Mouse (Mus musculus) hindbrain, embryonic 15.5 days (tissue): ENCODE results near the gene Endou. TPM values are rescaled to one million over a fixed set of nuclear protein-coding genes. Genes with fewer than 3 reads are reported as not detected.

Experiments
- ATAC-seq: fragments of 200-750 bp; cut with Nextera tagmentation; 2 replicates; pipeline ENCODE4 v1.8.0; 2017; ENCODE audit warnings: low read depth, moderate number of reproducible peaks, moderate TSS enrichment; ENCODE audit not compliant: low FRiP score
- H3K27ac ChIP-seq: fragments of 300-500 bp; sonication (generic); replicated peaks from 2 replicates; pipeline ENCODE4 v1.5.1; 2015; ENCODE audit warnings: mild to moderate bottlenecking, inconsistent platforms
- H3K27me3 ChIP-seq: fragments of 300-500 bp; sonication (generic); 2 replicates; pipeline ENCODE4 v1.6.1; 2015; ENCODE audit warnings: control low read depth, inconsistent platforms
- H3K36me3 ChIP-seq: fragments of 300-500 bp; sonication (generic); 2 replicates; pipeline ENCODE4 v1.6.1; 2015; ENCODE audit warnings: control low read depth, inconsistent platforms
- H3K4me1 ChIP-seq: fragments of 300-500 bp; sonication (generic); replicated peaks from 2 replicates; pipeline ENCODE4 v1.6.1; 2015; ENCODE audit warnings: control low read depth, inconsistent platforms
- H3K4me2 ChIP-seq: fragments of 300-500 bp; sonication (generic); 2 replicates; pipeline ENCODE4 v1.6.1; 2015; ENCODE audit warnings: moderate library complexity, mild to moderate bottlenecking, inconsistent platforms
- H3K4me3 ChIP-seq: fragments of 300-500 bp; sonication (generic); 2 replicates; pipeline ENCODE4 v1.5.1; 2015; ENCODE audit warnings: mild to moderate bottlenecking, inconsistent platforms
- H3K9ac ChIP-seq: fragments of 300-500 bp; sonication (generic); 2 replicates; pipeline ENCODE4 v1.6.1; 2015; ENCODE audit warnings: inconsistent platforms
- H3K9me3 ChIP-seq: fragments of 300-500 bp; sonication (generic); 2 replicates; pipeline ENCODE4 v1.6.1; 2016; ENCODE audit warnings: control low read depth, inconsistent platforms
- WGBS: fragments of 180-500 bp; shearing (Covaris S2); methylation state at CpG from one replicate; pipeline ENCODE4 v1.1.7; 2015; 5-methylcytosine and 5-hydroxymethylcytosine counted together
- polyA plus RNA-seq: library from polyadenylated mRNA; unstranded; fragments of >200 nt; fragmentation: Nextera tagmentation; extraction: Ambion mirVana; gene quantifications from 2 replicates; pipeline ENCODE4 v1.2.1, GENCODE M21; 2015

Endou gene
- polyA plus RNA-seq, 1 experiment from 2014 or later, result 0.30 TPM

DNA sequence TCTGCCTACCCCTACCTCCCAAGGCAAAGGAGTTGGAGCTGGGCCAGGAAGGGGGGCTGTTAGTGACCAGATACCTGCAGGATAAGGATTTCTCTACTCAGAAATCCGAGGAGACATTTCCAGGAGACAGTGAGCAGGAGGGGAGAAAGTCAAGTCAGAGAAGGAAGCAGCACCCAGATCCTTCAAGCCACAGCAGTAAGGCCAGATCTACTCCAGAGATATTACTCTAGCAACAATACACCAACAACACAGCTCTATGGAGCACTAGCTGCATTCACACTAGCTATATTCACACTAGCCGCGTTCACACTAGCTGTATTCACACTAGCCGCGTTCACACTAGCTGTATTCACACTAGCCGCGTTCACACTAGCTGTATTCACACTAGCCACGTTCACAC is 16.1 kb downstream of the Endou start:
- Histone ChIP-seq H3K9ac (no peak overlapping the region), H3K27me3 (no peaks in the 10 kb centered on the region), H3K27ac (no peak overlapping the region), H3K9me3 (no peaks in the 10 kb centered on the region), H3K36me3 (no peaks in the 10 kb centered on the region), H3K4me3 (no peak overlapping the region), H3K4me1 (no peaks in the 10 kb centered on the region), H3K4me2 (no peak overlapping the region)
- 92% methylated on average over 8 of the region's 8 CpGs for WGBS
- ATAC-seq, result no peak

DNA sequence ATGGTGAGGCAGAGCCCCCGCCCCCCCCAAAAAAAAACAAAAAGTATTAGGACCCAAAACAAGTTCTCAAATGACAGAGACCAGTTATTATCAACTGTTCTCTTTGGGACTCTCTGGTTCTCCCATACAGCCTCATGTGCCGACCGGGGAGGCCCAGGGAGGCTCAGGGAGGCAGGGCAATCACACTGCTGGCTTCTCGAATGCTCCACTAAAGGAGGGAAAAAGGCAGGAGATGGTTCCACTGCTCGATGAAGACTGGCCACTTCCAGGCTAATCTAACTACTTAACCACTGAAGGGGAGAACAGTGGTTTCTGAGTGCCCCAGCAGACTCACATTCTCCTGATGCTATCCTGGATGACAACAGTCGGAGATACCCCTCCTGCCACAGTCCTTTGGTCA is 18.6 kb downstream of the Endou start:
- Histone ChIP-seq H3K4me2 (no peak overlapping the region), H3K9ac (no peak overlapping the region), H3K27me3 (no peaks in the 10 kb centered on the region), H3K27ac (no peak overlapping the region), H3K9me3 (no peaks in the 10 kb centered on the region), H3K36me3 (no peaks in the 10 kb centered on the region), H3K4me1 (no peaks in the 10 kb centered on the region), H3K4me3 (no peak overlapping the region)
- 70% methylated on average over 6 of the region's 6 CpGs for whole genome bisulfite sequencing
- no peak for ATAC-seq

DNA sequence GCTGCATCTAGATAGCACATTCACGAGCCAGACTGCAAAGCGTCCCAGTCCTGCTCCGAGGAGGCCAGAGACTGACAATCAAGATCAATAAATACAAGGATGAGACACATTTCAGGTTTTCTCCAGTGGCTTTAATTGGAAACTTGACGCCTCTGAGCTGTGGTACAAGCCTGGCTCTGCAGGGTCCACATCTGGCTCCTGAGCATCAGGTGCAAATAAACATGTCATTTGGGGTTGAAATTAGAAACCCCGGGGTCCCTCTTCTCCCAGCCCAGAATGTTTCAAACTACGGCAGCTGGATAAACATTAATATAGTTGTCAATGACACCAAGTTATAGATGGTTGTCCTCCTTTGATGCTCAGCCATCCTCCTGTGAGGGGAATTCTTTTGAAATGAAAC is 20.2 kb downstream of the Endou start:
- no peak overlapping the region for H3K9ac ChIP-seq
- H3K4me3 ChIP-seq, result no peak overlapping the region
- no peaks in the 10 kb centered on the region for H3K36me3 ChIP-seq
- 65% methylated on average over 6 of the region's 6 CpGs for WGBS
- no peak overlapping the region for H3K27ac ChIP-seq
- peaks cover 6% of the 10 kb centered on the region for H3K4me1 ChIP-seq
- H3K27me3 ChIP-seq, result no peaks in the 10 kb centered on the region
- ATAC-seq, result no peak
- H3K9me3 ChIP-seq, result no peaks in the 10 kb centered on the region
- no peak overlapping the region for H3K4me2 ChIP-seq

DNA sequence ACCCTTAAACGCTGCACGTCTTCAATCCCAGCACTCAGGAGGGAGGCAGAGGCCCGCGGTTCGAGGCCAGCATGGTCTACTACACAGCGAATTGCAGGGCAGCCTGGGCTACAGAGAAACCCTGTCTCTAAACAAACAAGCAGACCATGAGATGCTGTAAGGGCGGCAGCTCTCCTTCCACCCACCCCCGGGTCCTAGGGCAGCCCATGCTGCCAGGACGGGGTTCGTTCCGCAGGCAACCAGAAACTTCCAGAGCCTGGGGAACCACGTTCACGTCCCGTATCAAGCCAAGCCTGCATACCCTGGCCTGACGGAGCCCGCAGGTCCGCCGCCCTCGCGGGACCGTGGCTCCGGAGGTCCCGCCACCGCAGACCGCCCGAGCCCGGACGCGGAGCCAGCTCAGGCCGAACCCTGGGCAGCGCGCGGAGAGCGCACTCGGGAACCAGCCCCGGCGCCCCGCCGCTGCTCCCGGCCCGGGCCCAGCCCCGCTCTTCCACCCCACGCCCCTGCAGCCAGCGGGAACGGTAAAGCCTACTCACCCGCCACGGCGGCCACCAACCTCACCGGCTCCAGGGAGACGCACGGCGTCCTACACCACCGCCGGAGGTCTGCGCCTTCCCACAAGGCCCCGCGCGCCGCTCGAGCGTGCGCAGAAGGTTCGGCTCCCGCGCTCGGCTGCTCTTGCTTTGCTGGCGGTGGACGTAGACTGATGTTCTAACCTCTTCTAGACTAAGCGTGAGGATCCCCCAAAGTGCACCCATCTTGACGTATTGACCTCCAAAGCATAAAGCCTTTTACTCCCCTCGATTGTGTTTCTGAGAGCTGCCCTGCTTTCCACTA is 25.7 kb downstream of the Endou start, which contains the start of gene Rpap3:
Gene Rpap3, minus strand, starts transcription at position 615 of the 840 bp plus-strand sequence.
- peak within 1 kb of the TSS; percentile 88 for H3K9ac ChIP-seq
- no peaks in the 10 kb centered on the region for H3K27me3 ChIP-seq
- peaks cover 20% of the 10 kb centered on the region for H3K4me1 ChIP-seq
- peak within 1 kb of the TSS; percentile 75 for H3K27ac ChIP-seq
- H3K36me3 ChIP-seq, result peaks cover 13% of the 10 kb centered on the region
- no peaks in the 10 kb centered on the region for H3K9me3 ChIP-seq
- peak within 1 kb of the TSS; percentile 77 for H3K4me2 ChIP-seq
- peak; percentile 94 for ATAC-seq
- H3K4me3 ChIP-seq, result peak within 1 kb of the TSS; percentile 84
- WGBS, result under 1% methylated on average over 69 of the region's 71 CpGs

DNA sequence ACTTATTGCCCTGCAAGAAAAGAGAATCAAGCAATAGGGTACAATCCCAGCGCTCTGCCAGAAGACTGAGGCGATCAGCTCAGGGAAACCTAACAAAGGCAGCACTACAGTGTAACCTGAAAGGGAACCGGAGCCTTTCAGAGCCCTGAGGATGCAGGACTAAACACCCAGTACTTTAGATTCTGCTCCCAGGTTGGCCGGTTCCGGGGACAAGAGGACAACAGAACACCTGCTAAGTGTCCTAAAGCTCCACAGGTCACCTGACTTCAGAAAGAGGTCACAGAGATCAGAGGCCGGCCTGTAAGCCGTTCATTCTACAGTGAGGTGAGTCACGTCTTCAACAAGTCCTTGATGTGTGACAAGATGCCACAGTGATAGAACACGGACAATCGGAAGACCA is 34.5 kb downstream of the Endou start:
- no peaks in the 10 kb centered on the region for H3K27me3 ChIP-seq
- peaks cover 82% of the 10 kb centered on the region for H3K36me3 ChIP-seq
- H3K4me1 ChIP-seq, result no peaks in the 10 kb centered on the region
- no peak overlapping the region for H3K27ac ChIP-seq
- no peak for ATAC-seq
- H3K4me3 ChIP-seq, result no peak overlapping the region
- no peak overlapping the region for H3K4me2 ChIP-seq
- H3K9ac ChIP-seq, result no peak overlapping the region
- 88% methylated on average over 10 of the region's 10 CpGs for WGBS
- no peaks in the 10 kb centered on the region for H3K9me3 ChIP-seq

DNA sequence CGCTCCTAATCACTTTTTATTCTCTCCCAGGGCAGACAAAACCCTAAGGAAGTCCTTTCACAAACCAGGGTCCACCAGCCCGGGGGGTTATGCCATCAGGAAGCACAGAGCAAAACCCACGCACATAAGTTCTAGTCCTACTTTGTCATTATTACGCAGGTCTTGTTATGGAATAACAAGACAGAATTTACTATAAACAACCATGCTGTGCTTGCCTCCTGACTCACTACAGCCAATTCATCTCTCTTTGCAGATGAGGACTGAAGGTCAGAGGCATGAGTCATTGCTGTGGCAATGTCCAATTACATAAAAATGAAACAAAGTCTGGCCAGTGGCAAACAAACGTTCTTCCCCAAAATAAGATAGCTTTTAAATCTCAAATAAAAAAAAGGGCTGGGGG is 37.7 kb downstream of the Endou start:
- no peak for ATAC-seq
- Histone ChIP-seq H3K36me3 (peaks cover 73% of the 10 kb centered on the region), H3K4me3 (no peak overlapping the region)

DNA sequence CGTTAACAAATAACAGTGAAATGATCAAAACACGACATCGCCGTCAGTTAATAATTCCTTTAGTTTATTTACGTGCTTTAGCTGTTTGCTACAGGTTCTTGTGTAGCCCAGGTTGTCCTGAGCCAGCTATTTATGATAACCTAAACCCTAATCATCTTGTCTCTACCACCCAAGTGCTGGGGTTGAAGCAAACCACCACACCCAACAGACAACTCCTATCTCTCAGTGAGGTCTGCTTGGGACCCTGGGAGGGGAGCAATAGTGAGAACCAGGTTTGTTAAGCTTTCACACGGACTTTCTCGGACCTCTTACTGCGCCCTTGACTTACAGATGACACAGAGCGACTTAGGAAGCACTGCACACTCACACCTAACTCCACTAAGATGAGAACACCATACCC is 47.0 kb downstream of the Endou start:
- H3K9me3 ChIP-seq, result no peaks in the 10 kb centered on the region
- ATAC-seq, result no peak
- H3K4me2 ChIP-seq, result no peak overlapping the region
- 96% methylated on average over 9 of the region's 9 CpGs for WGBS
- H3K27ac ChIP-seq, result no peak overlapping the region
- no peak overlapping the region for H3K4me3 ChIP-seq
- H3K4me1 ChIP-seq, result 0 out of 2 replicates have a peak, but pooled peaks cover 4% of the 10 kb centered on the region
- no peaks in the 10 kb centered on the region for H3K27me3 ChIP-seq
- peaks cover 66% of the 10 kb centered on the region for H3K36me3 ChIP-seq
- H3K9ac ChIP-seq, result no peak overlapping the region

More for the DNA sequence above, 37.7 kb downstream of the Endou start:
- 90% methylated on average over 5 of the region's 5 CpGs for WGBS
- H3K4me1 ChIP-seq, result no peaks in the 10 kb centered on the region
- no peaks in the 10 kb centered on the region for H3K27me3 ChIP-seq
- H3K4me2 ChIP-seq, result no peak overlapping the region
- H3K9me3 ChIP-seq, result no peaks in the 10 kb centered on the region
- H3K9ac ChIP-seq, result no peak overlapping the region
- H3K27ac ChIP-seq, result no peak overlapping the region

DNA sequence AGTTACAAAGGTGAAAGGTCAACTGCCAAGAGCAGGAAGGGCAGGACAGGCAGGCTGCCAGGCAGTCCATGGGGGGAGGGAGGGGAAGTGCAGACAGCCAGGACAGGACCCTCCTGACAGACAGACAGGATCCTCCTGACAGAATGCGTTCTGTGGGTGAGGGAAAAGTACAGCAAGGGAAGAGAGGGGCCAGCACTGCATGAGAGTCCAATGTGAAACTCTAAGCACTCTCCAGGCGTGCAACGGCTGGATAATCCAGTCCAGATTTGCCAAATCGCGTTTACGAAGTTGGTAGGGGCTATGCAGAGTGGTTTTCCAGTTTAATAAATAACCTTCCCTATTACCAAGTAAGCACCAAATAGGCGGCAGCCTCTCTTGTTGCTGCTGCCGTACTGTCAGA is 49.1 kb downstream of the Endou start:
- Histone ChIP-seq H3K9me3 (no peaks in the 10 kb centered on the region), H3K36me3 (peaks cover 68% of the 10 kb centered on the region), H3K27ac (no peak overlapping the region), H3K4me2 (no peak overlapping the region), H3K9ac (no peak overlapping the region), H3K4me3 (no peak overlapping the region), H3K4me1 (0 out of 2 replicates have a peak, but pooled peaks cover 4% of the 10 kb centered on the region), H3K27me3 (no peaks in the 10 kb centered on the region)
- ATAC-seq, result no peak
- 93% methylated on average over 8 of the region's 8 CpGs for WGBS

DNA sequence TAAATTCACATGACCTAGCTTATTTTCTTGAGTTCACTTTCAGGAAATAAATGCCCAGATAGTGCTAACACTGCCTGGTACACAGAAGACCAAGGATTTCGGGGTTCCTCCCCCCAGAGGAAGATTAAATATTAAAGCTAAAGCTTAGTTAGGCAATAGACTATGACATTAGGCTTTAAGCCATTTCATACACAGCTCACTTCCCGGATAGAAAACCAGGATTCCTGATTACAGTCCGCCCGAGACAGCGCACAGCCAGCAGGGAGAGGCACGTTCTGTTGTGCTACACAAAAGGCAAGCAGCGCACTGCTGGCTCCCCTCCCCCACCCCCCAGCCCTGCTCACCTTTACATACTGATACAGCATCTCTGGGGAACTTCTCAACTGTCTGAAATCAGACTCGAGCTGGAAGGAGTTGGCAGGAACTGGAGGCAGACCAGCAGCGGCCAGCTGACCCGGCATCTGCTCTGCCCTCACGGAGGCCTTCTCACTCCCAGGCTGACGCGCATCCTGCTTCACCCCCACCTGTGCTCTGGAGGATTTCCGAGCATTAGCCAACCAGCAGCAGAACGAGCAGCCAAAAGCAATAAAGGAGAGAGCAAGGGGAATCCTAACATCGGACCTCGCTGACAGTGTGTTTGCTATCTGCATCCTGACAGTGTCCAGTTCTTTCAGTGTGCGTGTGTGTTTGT is 51.0 kb downstream of the Endou start:
- WGBS, result 66% methylated on average over 18 of the region's 18 CpGs
- no peak overlapping the region for H3K4me3 ChIP-seq
- no peak overlapping the region; the same call in 1 of the 2 replicates for H3K4me2 ChIP-seq
- peak overlapping the region; percentile 59 for H3K27ac ChIP-seq
- no peaks in the 10 kb centered on the region for H3K9me3 ChIP-seq
- ATAC-seq, result no peak
- H3K9ac ChIP-seq, result no peak overlapping the region
- H3K4me1 ChIP-seq, result 0 out of 2 replicates have a peak, but pooled peaks cover 4% of the 10 kb centered on the region
- H3K36me3 ChIP-seq, result peaks cover 71% of the 10 kb centered on the region
- H3K27me3 ChIP-seq, result no peaks in the 10 kb centered on the region

DNA sequence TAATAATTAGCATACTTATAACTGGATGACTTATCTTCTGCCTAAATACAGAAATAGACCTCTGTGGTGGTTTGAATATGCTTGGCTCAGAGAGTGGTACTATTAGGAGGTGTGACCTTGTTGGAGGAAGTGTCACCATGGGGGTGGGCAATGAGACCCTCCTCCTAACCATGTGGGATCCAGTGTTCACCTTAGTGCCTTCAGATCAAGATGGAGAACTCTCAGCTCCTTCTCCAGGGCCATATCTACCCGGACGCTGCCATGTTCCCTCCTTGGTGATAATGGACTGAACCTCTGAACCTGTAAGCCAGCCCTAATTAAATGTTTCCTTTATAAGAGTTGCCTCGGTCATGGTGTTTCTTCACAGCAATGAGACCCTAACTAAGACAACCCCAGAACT is 53.8 kb downstream of the Endou start:
- Histone ChIP-seq H3K4me3 (no peak overlapping the region), H3K27ac (no peak overlapping the region), H3K9me3 (no peaks in the 10 kb centered on the region), H3K4me1 (peaks cover 12% of the 10 kb centered on the region), H3K27me3 (no peaks in the 10 kb centered on the region), H3K4me2 (no peak overlapping the region), H3K9ac (no peak overlapping the region), H3K36me3 (peaks cover 65% of the 10 kb centered on the region)
- WGBS, result 95% methylated on average over 3 of the region's 3 CpGs
- ATAC-seq, result no peak

DNA sequence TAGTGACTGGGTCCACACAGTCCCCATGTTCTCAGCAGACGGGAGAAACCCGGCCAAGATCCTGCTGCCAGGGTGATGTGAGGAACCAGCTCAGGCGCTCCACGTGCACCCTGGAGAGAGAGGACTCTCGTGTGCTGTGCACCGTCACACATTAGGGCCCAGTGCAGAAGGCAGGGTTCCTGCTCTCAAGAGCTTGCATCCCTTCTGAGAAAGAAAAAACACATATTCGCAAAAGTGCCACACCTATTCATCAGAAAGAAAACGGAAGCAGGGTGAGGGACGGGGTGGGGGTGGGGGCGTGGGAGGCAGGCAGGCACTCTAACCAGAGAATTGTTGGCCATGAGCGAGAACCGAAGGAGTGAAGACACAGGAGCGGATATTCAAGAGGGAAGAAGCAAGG is 55.2 kb downstream of the Endou start:
- no peak overlapping the region for H3K4me2 ChIP-seq
- no peak overlapping the region for H3K4me3 ChIP-seq
- peaks cover 53% of the 10 kb centered on the region for H3K36me3 ChIP-seq
- H3K27me3 ChIP-seq, result no peaks in the 10 kb centered on the region
- ATAC-seq, result no peak
- H3K9ac ChIP-seq, result no peak overlapping the region
- H3K4me1 ChIP-seq, result peaks cover 22% of the 10 kb centered on the region
- no peaks in the 10 kb centered on the region for H3K9me3 ChIP-seq
- H3K27ac ChIP-seq, result no peak overlapping the region
- WGBS, result 92% methylated on average over 13 of the region's 13 CpGs

DNA sequence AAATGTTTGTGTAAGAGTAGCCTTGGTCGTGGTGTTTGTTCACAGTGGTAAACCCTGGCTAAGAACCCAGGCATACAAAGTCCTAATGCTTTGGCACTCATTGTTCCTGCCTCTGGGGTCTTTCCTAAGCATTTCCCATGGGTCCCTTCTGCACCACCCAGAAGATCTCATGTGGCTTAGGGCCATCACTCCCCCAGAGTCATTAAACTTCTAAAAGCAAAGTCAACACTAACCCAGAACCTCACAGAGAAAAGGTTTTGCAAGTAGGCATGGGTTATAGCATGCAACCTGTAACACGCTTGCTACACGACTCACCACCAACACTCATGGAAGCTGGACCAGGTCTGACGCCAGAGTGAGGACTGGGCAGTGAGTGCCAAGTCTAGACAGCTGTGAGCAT is 56.7 kb downstream of the Endou start:
- no peak overlapping the region for H3K9ac ChIP-seq
- WGBS, result 95% methylated on average over 4 of the region's 4 CpGs
- no peaks in the 10 kb centered on the region for H3K27me3 ChIP-seq
- peaks cover 18% of the 10 kb centered on the region for H3K4me1 ChIP-seq
- no peak overlapping the region for H3K4me2 ChIP-seq
- ATAC-seq, result no peak
- H3K9me3 ChIP-seq, result no peaks in the 10 kb centered on the region
- H3K4me3 ChIP-seq, result no peak overlapping the region
- peaks cover 48% of the 10 kb centered on the region for H3K36me3 ChIP-seq
- H3K27ac ChIP-seq, result no peak overlapping the region
